Mouse (Mus musculus): Measurements from ENCODE around the gene Gsc2.

DNA sequence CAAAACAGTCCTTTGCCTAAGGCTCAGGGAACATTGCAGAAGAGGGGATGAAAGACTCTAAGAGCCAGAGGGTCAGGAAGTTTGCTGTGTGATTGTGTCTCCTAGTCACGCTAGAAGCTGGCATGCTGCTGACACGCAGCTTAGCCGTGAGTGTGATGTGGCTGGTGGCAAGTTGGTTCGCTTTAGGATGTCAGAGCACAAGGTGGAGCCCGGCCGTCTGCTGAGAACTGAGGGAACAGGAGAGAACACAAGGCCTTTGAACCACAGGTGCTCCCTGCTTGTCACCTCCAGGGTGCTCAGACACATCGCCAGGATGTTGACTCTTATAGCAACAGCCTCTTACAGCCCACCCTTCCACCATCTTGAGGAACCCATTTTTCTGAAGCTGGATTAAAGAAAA lies 47.2 kb upstream of the Gsc2 start:
- no peak for TF ChIP-seq POU5F1 (IDR thresholded peaks at IDR 0.05; ENCODE audit: borderline replicate concordance, low read length)
- no peak for TF ChIP-seq CTCF (conservative IDR thresholded peaks at IDR 0.05; ENCODE audit: low read length)
- no peak for TF ChIP-seq NANOG (IDR thresholded peaks at IDR 0.05; ENCODE audit: borderline replicate concordance, low read length)

Measured in E14TG2a.4 (cell line).